Mouse (Mus musculus) MEL (cell line): Measurements from ENCODE around the gene Gm20605.

Source experiments
- CTCF ChIP-seq, 3 experiments: IDR thresholded peaks in 2 of 3; conservative IDR thresholded peaks in 1 of 3; 2 replicates each; pipeline ENCODE4 v1.5.1; 2011 to 2012; ENCODE audit warnings: low read length in 3 of 3, low read depth in 2 of 3, mild to moderate bottlenecking in 2 of 3, improper control_type of control experiment in 1 of 3, inconsistent platforms in 1 of 3, mixed read lengths in 1 of 3, moderate library complexity in 1 of 3; ENCODE audit not compliant: control insufficient read depth in 1 of 3, insufficient read depth in 1 of 3, poor library complexity in 1 of 3, severe bottlenecking in 1 of 3
- EP300 ChIP-seq, 2 experiments: IDR thresholded peaks; 2 replicates each; pipeline ENCODE4 v1.6.1; 2011; ENCODE audit warnings: improper control_type of control experiment in 2 of 2, low read length in 2 of 2, low read depth in 1 of 2, mild to moderate bottlenecking in 1 of 2
- GABPA ChIP-seq: IDR thresholded peaks from 2 replicates; pipeline ENCODE4 v1.6.1; 2012; ENCODE audit warnings: low read depth, mild to moderate bottlenecking, inconsistent platforms, low read length, improper control_type of control experiment, moderate library complexity
- GATA1 ChIP-seq: IDR thresholded peaks from 2 replicates; pipeline ENCODE4 v1.6.1; 2011; ENCODE audit warnings: low read depth, low read length, improper control_type of control experiment
- MAFK ChIP-seq: IDR thresholded peaks from 2 replicates; pipeline ENCODE4 v1.6.1; 2011; ENCODE audit warnings: low read depth, mild to moderate bottlenecking, low read length, improper control_type of control experiment, borderline replicate concordance
- MAZ ChIP-seq: IDR thresholded peaks from 2 replicates; pipeline ENCODE4 v1.6.1; 2012; ENCODE audit warnings: low read depth, mild to moderate bottlenecking, inconsistent platforms, low read length, improper control_type of control experiment
- MYC ChIP-seq: IDR thresholded peaks from 2 replicates; pipeline ENCODE4 v1.6.1; 2011; ENCODE audit warnings: low read depth, mild to moderate bottlenecking, low read length, improper control_type of control experiment, moderate library complexity
- NRF1 ChIP-seq: IDR thresholded peaks from 2 replicates; pipeline ENCODE4 v1.6.1; 2014; ENCODE audit warnings: low read depth, mild to moderate bottlenecking, inconsistent platforms, low read length, improper control_type of control experiment, moderate library complexity; ENCODE audit not compliant: poor library complexity, insufficient read depth, severe bottlenecking
- POLR2A ChIP-seq, 2 experiments: IDR thresholded peaks; 2 replicates each; pipeline ENCODE4 v1.6.1; 2011 to 2012; ENCODE audit warnings: low read length in 2 of 2, mild to moderate bottlenecking in 2 of 2, control low read depth in 1 of 2, improper control_type of control experiment in 1 of 2, low read depth in 1 of 2, moderate library complexity in 1 of 2; ENCODE audit not compliant: control insufficient read depth in 1 of 2, insufficient read depth in 1 of 2, poor library complexity in 1 of 2
- POLR2AphosphoS2 ChIP-seq: IDR thresholded peaks from 2 replicates; pipeline ENCODE4 v1.6.1; 2011; ENCODE audit warnings: low read length, improper control_type of control experiment
- POLR2AphosphoS5 ChIP-seq: IDR thresholded peaks from 2 replicates; pipeline ENCODE4 v1.6.1; 2012; ENCODE audit warnings: low read depth, borderline replicate concordance, mild to moderate bottlenecking, inconsistent platforms, low read length, moderate library complexity, mixed read lengths
- RCOR1 ChIP-seq: IDR thresholded peaks from 2 replicates; pipeline ENCODE4 v1.6.1; 2012; ENCODE audit warnings: low read depth, mild to moderate bottlenecking, inconsistent platforms, low read length, improper control_type of control experiment
- USF2 ChIP-seq, 2 experiments: IDR thresholded peaks; 2 replicates each; pipeline ENCODE4 v1.6.1; 2011 to 2012; ENCODE audit warnings: improper control_type of control experiment in 2 of 2, low read length in 2 of 2, borderline replicate concordance in 1 of 2, inconsistent platforms in 1 of 2, low read depth in 1 of 2, mild to moderate bottlenecking in 1 of 2; ENCODE audit not compliant: insufficient read depth in 1 of 2
- ZC3H11A ChIP-seq: IDR thresholded peaks from 2 replicates; pipeline ENCODE4 v1.6.1; 2012; ENCODE audit warnings: low read depth, mild to moderate bottlenecking, inconsistent platforms, low read length, improper control_type of control experiment

- no peak for TF ChIP-seq MAFK
- no peak for TF ChIP-seq CTCF (IDR thresholded peaks at IDR 0.05 in 2 of 3, conservative IDR thresholded peaks at IDR 0.05 in 1 of 3; ENCODE audit: control insufficient read depth in 1 of 3, insufficient read depth in 1 of 3, low read depth in 2 of 3, low read length in 3 of 3, poor library complexity in 1 of 3, severe bottlenecking in 1 of 3)
- TF ChIP-seq GATA1: no peak
- TF ChIP-seq GABPA: no peak
- TF ChIP-seq MYC: no peak
- no peak for TF ChIP-seq POLR2A (IDR thresholded peaks at IDR 0.05; ENCODE audit: control insufficient read depth in 1 of 2, insufficient read depth in 1 of 2, low read depth in 1 of 2, low read length in 2 of 2, poor library complexity in 1 of 2)
- no peak for TF ChIP-seq MAZ
- no peak for TF ChIP-seq EP300 (IDR thresholded peaks at IDR 0.05; ENCODE audit: low read depth in 1 of 2, low read length in 2 of 2)
- TF ChIP-seq POLR2AphosphoS2: no peak
- TF ChIP-seq NRF1: no peak
- TF ChIP-seq RCOR1: no peak
- TF ChIP-seq POLR2AphosphoS5: no peak
- TF ChIP-seq ZC3H11A: no peak
- no peak for TF ChIP-seq USF2 (IDR thresholded peaks at IDR 0.05; ENCODE audit: borderline replicate concordance in 1 of 2, insufficient read depth in 1 of 2, low read depth in 1 of 2, low read length in 2 of 2)
Measured at GRCm38 (mm10) chr5:137668971-137669370, 40.0 kb downstream of the Gm20605 start.
